Mouse (Mus musculus) layer of hippocampus, adult 11-12 months (tissue): ENCODE measurements at regions not wholly inside any gene's neighbourhood (a gene's known extent, or its start where the extent isn't known, plus 50 kb on each side); places are given as distances from the start of the nearest gene placed in this dataset.

Experiments
- DNase-seq: peaks from one replicate; pipeline ENCODE4 v3.0.0; 2022; ENCODE audit warnings: low spot score

- no peak for DNase-seq
Observed at GRCm38 (mm10) chr13:45213116-45213834, 134.8 kb downstream of the Gm9817 start.

- DNase-seq: no peak
Observed at GRCm38 (mm10) chr13:45218251-45218650, 139.8 kb downstream of the Gm9817 start.

DNA sequence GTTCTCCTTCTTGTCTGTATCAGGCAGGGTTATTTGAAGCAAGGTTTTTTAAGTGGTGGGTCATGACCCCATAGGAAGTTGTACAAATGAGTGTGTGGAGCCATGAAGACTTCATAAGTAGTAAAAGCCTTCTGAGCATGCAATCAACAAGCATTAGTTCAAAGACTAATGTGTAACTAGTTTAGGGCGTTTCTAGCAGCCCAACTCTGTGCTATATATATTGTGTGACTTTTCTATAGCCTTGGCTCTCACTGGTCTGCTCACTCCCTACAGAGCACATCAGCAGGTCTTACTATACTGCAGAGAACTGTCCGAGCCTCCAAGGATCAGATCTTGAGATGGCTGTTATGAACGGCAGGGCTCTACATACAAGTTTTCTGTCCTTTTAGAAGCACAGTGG lies 141.2 kb downstream of the Gm9817 start:
- DNase-seq: no peak

DNA sequence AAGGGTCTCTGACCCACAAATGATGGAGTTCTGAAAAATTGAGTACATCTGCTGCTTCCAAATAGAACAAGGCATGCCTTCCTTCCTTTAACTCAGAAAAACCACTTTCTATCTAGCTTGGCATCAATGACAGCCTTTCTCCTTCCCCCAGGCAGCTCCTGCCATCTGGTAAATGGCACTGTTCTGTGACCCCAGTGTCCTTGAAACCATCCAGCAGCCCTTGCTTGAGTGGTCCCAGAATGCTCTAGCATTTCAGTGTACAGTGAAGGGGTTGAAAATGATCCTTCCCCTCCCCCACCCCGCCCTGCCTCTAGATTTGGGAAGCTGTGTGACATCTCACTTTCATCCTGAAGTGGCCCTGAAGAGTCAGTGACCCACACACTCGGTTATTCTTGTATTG lies 152.3 kb downstream of the Gm9817 start:
- DNase-seq: no peak

- no peak for DNase-seq
Observed at GRCm38 (mm10) chr13:45235236-45235635, 154.3 kb upstream of the Mylip start.

DNA sequence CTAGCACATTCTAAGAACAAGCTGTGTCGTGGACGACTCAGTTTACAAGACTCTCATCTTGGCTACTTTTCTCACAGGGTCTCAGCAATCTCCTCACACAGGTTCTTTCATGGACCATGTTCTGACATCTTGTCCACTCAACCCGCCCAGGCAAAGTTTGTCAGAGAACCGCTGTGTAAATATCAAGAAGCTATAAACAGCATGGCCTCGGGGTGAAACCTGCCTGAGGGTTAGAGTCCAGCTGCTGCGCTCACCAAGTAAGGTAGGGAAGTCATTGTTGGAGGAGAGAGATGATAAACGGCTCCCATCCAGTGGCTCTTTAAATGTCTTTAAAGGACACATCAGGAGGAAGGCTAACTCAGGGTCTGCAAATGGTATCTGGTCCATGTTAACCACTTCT lies 151.3 kb upstream of the Mylip start:
- DNase-seq: no peak

- peak; percentile 32 for DNase-seq
Observed at GRCm38 (mm10) chr13:45239153-45239552, 150.4 kb upstream of the Mylip start.

GRCm38 (mm10) chr13:45240009-45240653 lies 149.4 kb upstream of the Mylip start:
- DNase-seq: no peak

DNA sequence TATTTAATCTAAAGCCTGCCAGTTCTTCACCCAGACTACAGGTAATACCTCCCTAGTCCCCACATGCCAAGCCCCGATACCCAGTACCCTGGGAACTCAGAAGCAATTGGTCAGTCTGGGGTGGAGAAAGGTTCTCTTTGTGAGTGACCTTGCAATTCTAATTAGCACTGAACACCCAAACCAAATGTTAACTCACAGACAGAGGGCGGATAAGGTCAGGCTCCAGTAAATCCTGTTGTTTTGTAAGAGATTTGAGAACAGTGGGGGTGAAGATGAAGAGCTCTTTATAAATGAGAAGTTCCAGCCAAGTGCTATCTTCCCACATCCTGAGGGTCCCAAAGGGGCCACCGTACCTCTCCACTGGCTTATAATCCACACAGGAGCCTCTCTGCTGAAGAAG lies 147.3 kb upstream of the Mylip start:
- no peak for DNase-seq

- DNase-seq: no peak
Observed at GRCm38 (mm10) chr13:45242750-45243149, 146.8 kb upstream of the Mylip start.

DNA sequence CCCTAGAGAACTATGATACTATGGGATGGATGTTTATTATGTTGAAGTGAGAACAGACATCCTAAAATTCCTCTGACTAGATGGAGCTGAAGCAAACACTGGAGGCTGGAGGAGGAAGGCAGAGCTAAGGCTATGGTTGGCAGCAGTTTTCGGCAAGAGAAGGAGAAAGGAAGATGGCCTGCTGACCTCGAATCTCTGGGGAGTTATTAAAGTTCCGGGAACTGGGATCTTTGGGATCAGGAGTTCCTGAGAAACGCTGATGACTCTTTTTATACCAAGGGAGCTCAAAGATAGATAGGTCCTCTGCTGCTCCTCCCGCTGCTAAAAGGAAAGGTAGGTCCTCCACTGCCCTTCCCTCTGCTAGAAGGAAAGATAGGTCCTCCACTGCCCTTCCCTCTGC lies 143.9 kb upstream of the Mylip start:
- no peak for DNase-seq

- no peak for DNase-seq
Observed at GRCm38 (mm10) chr13:45246341-45246740, 143.2 kb upstream of the Mylip start.

- no peak for DNase-seq
Observed at GRCm38 (mm10) chr13:45250028-45250427, 139.5 kb upstream of the Mylip start.

- no peak for DNase-seq
Observed at GRCm38 (mm10) chr13:45251068-45251467, 138.5 kb upstream of the Mylip start.

DNA sequence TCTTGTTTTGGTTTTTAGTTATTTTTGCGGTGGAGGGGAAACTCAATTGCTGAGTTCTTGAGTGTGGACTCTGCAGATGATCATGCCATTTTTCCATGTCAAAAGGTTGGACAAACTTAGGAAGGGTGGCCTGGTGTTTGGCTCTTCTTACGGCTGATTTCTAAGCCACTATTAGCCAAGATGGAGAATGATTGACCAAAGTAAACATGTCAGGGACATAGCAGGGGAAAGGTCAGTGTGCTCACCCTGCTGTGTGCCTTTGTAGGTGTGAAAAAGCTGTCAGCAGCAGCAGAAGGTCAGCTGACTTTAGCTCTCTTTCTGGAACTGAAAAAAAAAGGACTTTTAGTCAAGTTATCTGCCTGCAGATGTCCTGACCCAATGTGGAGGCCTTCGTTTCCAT lies 137.4 kb upstream of the Mylip start:
- no peak for DNase-seq

GRCm38 (mm10) chr13:45253221-45253620 lies 136.3 kb upstream of the Mylip start:
- no peak for DNase-seq

DNA sequence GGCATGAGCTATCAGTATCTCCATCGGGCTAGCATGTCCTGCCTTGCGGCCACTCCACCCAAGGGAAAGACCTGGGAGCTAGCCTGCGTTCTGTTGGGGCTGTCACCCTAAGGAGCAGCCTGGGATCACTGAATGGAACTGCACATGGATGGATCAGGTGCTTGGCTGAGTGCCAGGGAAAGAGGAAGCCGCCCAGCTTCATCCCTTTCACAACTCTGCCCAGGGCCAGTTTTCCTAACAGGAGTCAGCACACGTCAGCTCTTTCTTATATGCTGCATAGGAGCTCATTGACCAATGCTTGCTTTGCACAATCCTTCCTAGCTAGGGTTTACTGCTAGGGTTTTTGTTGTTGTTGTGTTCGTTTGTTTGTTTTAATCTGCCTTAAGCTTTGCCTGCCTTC lies 134.3 kb upstream of the Mylip start:
- DNase-seq: no peak

DNA sequence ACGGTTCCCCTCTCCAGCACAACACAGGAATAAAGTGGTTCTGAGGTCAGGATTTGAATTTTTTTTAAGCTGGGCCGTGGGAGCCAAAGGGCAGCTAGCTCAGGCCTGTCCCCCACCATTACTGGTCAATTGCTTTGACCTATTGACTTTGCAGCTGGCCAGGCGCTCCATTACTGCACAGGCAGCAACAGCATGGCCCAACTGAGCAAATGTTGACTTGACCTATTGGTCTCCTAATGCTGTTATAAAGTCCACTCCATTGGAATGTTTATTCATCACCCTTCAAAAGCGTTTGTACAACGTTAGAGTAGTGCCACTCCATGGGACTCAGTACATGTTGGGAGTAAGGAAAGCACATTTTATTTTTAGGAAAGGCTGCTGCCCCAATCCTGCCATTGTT lies 127.5 kb upstream of the Mylip start:
- DNase-seq: no peak

- no peak for DNase-seq
Observed at GRCm38 (mm10) chr13:45266287-45267064, 123.1 kb upstream of the Mylip start.

- DNase-seq: no peak
Observed at GRCm38 (mm10) chr13:45267446-45267845, 122.1 kb upstream of the Mylip start.

DNA sequence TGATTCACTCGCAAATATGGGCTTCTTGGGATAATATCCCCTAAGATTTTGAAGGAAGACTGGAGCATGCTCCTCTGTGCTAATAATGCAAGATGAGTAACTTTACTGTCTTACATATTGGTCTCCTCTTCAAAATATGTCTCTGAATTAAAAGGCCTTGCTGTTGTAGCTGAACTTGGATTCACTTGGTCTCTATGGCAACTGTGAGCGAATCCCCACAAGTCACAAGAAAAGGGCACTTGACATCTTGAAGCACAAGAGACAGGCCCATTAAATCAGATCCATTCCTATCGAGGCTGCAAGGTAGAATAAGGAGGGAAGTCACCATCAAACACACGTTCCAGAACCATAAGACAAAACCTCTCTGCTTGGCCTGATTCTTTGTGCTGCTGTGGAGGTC lies 121.6 kb upstream of the Mylip start:
- no peak for DNase-seq

GRCm38 (mm10) chr13:45274261-45274884 lies 115.2 kb upstream of the Mylip start:
- DNase-seq: no peak

DNA sequence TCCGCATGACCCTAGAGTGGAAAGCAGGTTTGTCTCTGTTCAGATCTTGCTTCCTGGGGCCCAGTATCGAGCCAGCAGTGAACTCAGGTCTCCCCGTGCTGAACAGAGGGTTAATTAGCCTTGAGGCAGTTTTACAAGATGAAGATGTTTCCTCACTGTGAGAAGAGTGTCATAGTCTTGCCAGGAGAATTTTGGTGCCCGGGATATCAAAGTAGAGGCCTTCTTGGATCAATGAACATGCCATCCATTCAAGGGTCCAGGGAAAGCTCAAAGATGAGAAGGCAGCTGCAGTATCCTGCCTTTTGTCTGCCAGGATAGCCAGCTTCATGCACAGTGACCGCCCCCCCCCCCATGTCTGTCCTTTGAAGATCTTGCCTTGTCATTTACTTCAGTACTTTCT lies 114.2 kb upstream of the Mylip start:
- no peak for DNase-seq
